Mouse (Mus musculus): ENCODE results near the gene Tmem160. TPM values are rescaled to one million over a fixed set of nuclear protein-coding genes. Genes with fewer than 3 reads are reported as not detected.

Gene Tmem160
- polyA plus RNA-seq, 1 experiment from 2014 or later, result 75.4 TPM

DNA sequence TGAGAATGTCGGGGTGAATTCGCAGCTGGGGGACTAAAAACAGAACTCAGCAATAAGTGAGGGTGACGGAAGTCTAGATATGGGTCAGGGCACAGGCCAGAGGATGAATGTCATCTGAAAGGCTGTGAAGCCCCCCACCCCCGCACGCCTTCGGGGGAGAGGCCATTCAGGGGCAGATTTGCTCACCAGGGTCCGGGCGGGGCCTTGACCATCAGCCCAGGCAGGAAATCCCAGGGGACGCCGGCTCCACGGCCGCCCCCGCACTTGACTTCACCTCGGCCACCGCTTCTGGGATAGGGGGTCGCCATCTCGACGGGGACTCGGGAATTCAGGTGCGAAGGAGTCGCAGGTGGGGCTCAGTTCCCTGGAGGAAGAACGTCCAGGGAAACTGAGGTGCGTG lies 22.7 kb downstream of the Tmem160 start:
- Histone ChIP-seq H3K4me1 (replicated peaks; ENCODE audit: control insufficient read depth, insufficient read depth, low read length) (peaks cover 15% of the 10 kb centered on the region), H3K27ac (no peak overlapping the region), H3K9me3 (ENCODE audit: control insufficient read depth, low read length) (no peaks in the 10 kb centered on the region), H3K4me3 (replicated peaks; ENCODE audit: low read length) (peak overlapping the region; percentile 31), H3K27me3 (ENCODE audit: control insufficient read depth, insufficient read depth, low read length) (peaks cover 66% of the 10 kb centered on the region), H3K4me2 (replicated peaks) (peak overlapping the region; percentile 52), H3K36me3 (replicated peaks; ENCODE audit: control insufficient read depth, insufficient read depth) (no peaks in the 10 kb centered on the region), H3K9ac (peak overlapping the region; percentile 34)
- ATAC-seq (ENCODE audit: low FRiP score), result no peak
- 3% methylated on average over 23 of the region's 23 CpGs for WGBS
- no peak for DNase-seq (ENCODE audit: low spot score)

DNA sequence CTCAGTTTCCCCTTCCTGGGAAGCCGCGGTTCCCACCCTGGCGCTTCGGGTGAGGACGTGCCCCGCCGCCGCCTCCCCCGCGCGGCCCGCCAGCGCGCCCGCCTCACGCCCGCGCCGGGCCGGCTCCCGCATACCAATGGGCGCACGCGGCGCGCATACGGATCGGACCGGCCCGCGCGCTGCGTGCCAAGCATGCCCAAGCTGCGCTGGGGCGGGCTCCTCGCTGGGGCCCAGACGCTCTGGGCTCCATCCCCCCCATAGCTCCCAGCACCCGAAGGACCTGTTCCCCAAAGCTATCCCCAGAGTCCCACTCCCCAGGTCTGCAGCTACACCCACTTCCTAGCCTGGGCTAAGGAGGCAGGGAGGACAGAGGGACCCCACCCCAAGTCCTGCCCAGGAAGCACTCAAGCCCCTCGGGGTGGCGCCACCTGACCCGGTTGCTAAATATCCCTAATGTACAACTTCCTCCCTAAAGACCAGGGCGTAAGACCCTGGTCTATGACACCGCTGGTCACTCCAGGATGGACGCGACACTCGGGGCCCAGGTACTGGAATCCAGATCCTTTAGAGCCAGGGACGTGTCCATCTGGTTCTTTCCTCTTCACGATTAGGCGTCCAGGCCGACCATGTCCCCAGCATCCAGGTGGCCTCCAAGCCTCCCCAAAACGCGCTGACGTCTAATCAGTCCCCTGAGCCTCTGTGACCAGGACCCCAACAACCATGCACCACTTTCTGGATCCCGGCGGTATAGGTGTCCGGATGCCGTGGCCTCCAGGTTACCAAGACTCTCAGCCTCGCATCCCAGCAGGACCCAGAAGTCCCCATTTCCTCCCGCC lies 23.4 kb downstream of the Tmem160 start:
- ATAC-seq (ENCODE audit: low FRiP score), result peak; percentile 19; the same call in 1 of the 2 replicates
- peak overlapping the region; percentile 44 for H3K9ac ChIP-seq
- H3K4me2 ChIP-seq (replicated peaks), result peak overlapping the region; percentile 52
- no peaks in the 10 kb centered on the region for H3K36me3 ChIP-seq (replicated peaks; ENCODE audit: control insufficient read depth, insufficient read depth)
- peaks cover 60% of the 10 kb centered on the region for H3K27me3 ChIP-seq (ENCODE audit: control insufficient read depth, insufficient read depth, low read length)
- H3K9me3 ChIP-seq (ENCODE audit: control insufficient read depth, low read length), result no peaks in the 10 kb centered on the region
- WGBS, result 2% methylated on average over 59 of the region's 59 CpGs
- H3K27ac ChIP-seq, result no peak overlapping the region
- peak overlapping the region; percentile 31 for H3K4me3 ChIP-seq (replicated peaks; ENCODE audit: low read length)
- DNase-seq (ENCODE audit: low spot score), result no peak
- H3K4me1 ChIP-seq (replicated peaks; ENCODE audit: control insufficient read depth, insufficient read depth, low read length), result peaks cover 15% of the 10 kb centered on the region

DNA sequence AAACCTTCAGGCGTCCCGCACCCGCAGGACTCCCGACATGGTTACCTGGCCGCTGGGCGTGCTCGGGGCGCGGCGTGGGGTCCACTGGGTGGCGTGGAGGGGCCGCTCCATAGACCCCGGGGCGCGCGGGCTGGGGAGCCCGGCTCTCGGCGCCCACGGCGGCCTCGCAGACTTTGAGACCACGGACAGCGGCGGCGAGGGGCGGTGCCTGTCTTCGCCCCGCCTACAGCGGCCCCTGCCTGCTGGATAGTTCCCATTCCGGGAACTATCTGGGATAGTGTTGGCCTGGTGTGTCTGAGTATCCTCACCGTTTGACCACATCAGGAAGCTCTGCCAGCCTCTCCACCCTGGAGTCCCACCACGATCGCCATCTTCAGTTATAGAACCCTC lies 24.0 kb downstream of the Tmem160 start:
- Histone ChIP-seq H3K9me3 (ENCODE audit: control insufficient read depth, low read length) (no peaks in the 10 kb centered on the region), H3K27me3 (ENCODE audit: control insufficient read depth, insufficient read depth, low read length) (peaks cover 59% of the 10 kb centered on the region), H3K4me1 (replicated peaks; ENCODE audit: control insufficient read depth, insufficient read depth, low read length) (peaks cover 15% of the 10 kb centered on the region), H3K4me2 (replicated peaks) (peak overlapping the region; percentile 52), H3K9ac (peak overlapping the region; percentile 44; the same call in 1 of the 2 replicates), H3K36me3 (replicated peaks; ENCODE audit: control insufficient read depth, insufficient read depth) (no peaks in the 10 kb centered on the region), H3K27ac (no peak overlapping the region), H3K4me3 (replicated peaks; ENCODE audit: low read length) (peak overlapping the region; percentile 31)
- WGBS, result 2% methylated on average over 33 of the region's 34 CpGs
- ATAC-seq (ENCODE audit: low FRiP score), result peak; percentile 24; the same call in 1 of the 2 replicates
- DNase-seq (ENCODE audit: low spot score), result no peak

DNA sequence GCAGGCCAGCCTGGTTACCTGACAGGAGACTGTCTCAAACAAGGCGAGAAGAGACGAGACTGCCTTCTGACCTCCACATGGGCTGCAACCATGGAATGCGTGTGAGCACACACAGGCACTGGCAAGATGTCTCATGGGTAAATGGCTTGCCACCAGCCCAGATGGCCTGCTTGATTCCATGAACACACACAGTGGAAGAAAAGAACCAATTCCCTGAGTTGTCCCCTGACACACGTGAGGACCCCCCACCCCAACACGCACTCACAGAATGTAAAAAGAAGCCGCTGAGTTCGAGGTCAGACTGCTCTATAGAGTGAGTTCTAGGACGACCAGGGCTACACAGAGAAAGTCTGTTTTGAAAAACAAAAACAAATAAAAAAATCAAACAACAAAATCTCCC lies 25.0 kb downstream of the Tmem160 start, which contains the start of gene Npas1:
TSS of gene Npas1 (minus strand) at position 101 of the 400 bp plus-strand sequence.
- Histone ChIP-seq H3K9me3 (ENCODE audit: control insufficient read depth, low read length) (no peaks in the 10 kb centered on the region), H3K27ac (no peak within 1 kb of the TSS), H3K4me1 (replicated peaks; ENCODE audit: control insufficient read depth, insufficient read depth, low read length) (peaks cover 8% of the 10 kb centered on the region; the same call in 1 of the 2 replicates), H3K36me3 (replicated peaks; ENCODE audit: control insufficient read depth, insufficient read depth) (no peaks in the 10 kb centered on the region), H3K27me3 (ENCODE audit: control insufficient read depth, insufficient read depth, low read length) (peaks cover 51% of the 10 kb centered on the region), H3K4me2 (replicated peaks) (peak within 1 kb of the TSS; percentile 52), H3K9ac (peak within 1 kb of the TSS; percentile 44; the same call in 1 of the 2 replicates), H3K4me3 (replicated peaks; ENCODE audit: low read length) (peak within 1 kb of the TSS; percentile 31)
- ATAC-seq (ENCODE audit: low FRiP score) (no peak), DNase-seq (ENCODE audit: low spot score) (no peak)
- 93% methylated on average over 8 of the region's 8 CpGs for WGBS

DNA sequence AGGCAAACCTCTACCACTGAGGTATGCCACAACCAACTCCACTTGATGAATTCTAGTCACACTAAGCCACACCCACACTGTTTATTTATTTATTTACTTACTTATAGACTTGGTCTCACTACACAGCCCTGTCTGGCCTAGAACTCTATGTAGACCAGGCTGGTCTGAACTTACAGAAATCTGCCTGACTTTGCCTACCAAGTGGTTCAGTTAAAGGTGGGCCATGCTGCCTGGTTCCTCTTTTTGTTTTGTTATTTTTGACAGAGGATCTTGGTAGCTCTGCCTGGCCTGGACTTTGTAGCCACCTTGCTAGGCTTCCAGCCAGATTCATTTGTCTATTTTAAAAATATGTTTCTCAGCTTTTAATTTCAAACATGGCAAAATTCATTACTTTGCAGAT lies 36.2 kb downstream of the Tmem160 start:
- no peak overlapping the region for H3K9ac ChIP-seq
- no peaks in the 10 kb centered on the region for H3K9me3 ChIP-seq (ENCODE audit: control insufficient read depth, low read length)
- no peak overlapping the region for H3K4me3 ChIP-seq (replicated peaks; ENCODE audit: low read length)

DNA sequence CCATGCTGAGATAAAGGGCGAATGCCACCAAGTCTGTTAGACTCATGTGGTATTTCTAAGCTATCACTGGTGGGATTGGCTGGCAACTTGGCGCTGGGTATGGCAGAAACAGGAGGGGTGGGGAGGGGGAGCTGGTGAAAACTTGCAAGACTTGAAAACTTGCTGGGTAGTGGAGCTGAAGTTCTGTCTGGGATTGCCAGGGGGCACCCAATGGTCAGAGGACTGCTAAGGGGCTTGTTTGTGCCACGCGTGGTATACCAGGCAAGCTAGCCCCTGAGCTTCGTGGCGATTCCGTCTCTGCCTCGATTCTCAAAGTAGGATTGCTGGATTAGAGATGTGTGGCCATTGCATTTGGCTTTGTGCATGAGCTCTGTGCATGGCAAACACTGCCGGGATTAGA lies 37.4 kb downstream of the Tmem160 start:
- Histone ChIP-seq H3K9ac (no peak overlapping the region), H3K4me1 (replicated peaks; ENCODE audit: control insufficient read depth, insufficient read depth, low read length) (no peaks in the 10 kb centered on the region), H3K27me3 (ENCODE audit: control insufficient read depth, insufficient read depth, low read length) (no peaks in the 10 kb centered on the region), H3K4me3 (replicated peaks; ENCODE audit: low read length) (no peak overlapping the region), H3K9me3 (ENCODE audit: control insufficient read depth, low read length) (no peaks in the 10 kb centered on the region), H3K27ac (no peak overlapping the region), H3K36me3 (replicated peaks; ENCODE audit: control insufficient read depth, insufficient read depth) (peaks cover 7% of the 10 kb centered on the region; the same call in 1 of the 2 replicates), H3K4me2 (replicated peaks) (no peak overlapping the region)
- DNase-seq (ENCODE audit: low spot score), result no peak
- ATAC-seq (ENCODE audit: low FRiP score), result no peak
- whole genome bisulfite sequencing, result 82% methylated on average over 9 of the region's 9 CpGs

More for the DNA sequence above, 36.2 kb downstream of the Tmem160 start:
- ATAC-seq (ENCODE audit: low FRiP score) (no peak), DNase-seq (ENCODE audit: low spot score) (no peak)
- Histone ChIP-seq H3K27ac (no peak overlapping the region), H3K4me2 (replicated peaks) (no peak overlapping the region), H3K36me3 (replicated peaks; ENCODE audit: control insufficient read depth, insufficient read depth) (peaks cover under 1% of the 10 kb centered on the region; the same call in 1 of the 2 replicates), H3K4me1 (replicated peaks; ENCODE audit: control insufficient read depth, insufficient read depth, low read length) (no peaks in the 10 kb centered on the region), H3K27me3 (ENCODE audit: control insufficient read depth, insufficient read depth, low read length) (no peaks in the 10 kb centered on the region)

DNA sequence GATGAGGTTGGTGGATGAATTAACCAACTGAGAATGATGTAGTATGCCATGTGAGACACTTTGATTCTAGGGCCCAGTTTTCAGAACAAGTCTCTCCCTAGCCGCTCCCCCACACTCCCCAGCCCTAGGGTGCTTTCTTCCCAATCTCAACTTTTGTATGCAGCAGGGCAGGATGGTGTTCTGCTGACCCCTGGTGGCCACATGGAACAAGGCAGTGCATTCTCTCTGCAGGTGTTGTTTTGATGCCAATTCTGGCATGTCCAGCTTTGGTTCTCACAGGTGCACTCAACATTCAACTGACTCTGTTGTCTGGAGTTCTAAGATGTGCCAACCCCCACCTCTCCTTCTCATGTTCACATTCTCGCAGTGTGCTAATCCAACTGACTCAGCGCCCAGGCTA lies 39.2 kb downstream of the Tmem160 start:
- Histone ChIP-seq H3K27ac (no peak overlapping the region), H3K9me3 (ENCODE audit: control insufficient read depth, low read length) (no peaks in the 10 kb centered on the region), H3K27me3 (ENCODE audit: control insufficient read depth, insufficient read depth, low read length) (no peaks in the 10 kb centered on the region), H3K4me2 (replicated peaks) (no peak overlapping the region), H3K4me3 (replicated peaks; ENCODE audit: low read length) (no peak overlapping the region), H3K36me3 (replicated peaks; ENCODE audit: control insufficient read depth, insufficient read depth) (peaks cover 25% of the 10 kb centered on the region), H3K9ac (no peak overlapping the region), H3K4me1 (replicated peaks; ENCODE audit: control insufficient read depth, insufficient read depth, low read length) (no peaks in the 10 kb centered on the region)
- WGBS, result 39% methylated on average over 3 of the region's 3 CpGs
- peak; percentile 71 for DNase-seq (ENCODE audit: low spot score)
- 0 out of 2 replicates have a peak, but pooled peaks have one; percentile 49 for ATAC-seq (ENCODE audit: low FRiP score)

DNA sequence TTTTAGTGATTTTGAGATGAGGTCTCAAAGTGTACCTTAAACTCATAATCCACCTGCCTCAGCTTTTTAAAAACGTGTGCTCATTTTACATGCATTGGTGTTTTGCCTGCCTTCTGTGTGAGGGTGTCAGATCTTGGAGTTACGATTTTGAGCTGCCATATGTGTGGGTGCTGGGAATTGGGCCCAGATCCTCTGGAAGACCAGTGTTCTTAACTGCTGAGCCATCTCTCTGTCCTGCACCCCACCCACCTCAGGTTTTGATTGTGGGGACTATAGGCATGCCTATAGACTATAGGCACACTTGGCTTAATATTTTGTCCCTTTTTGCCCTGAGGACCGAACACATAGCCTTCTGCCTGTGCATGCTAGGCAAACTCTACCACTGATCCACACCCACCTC lies 39.6 kb downstream of the Tmem160 start:
- Histone ChIP-seq H3K27me3 (ENCODE audit: control insufficient read depth, insufficient read depth, low read length) (no peaks in the 10 kb centered on the region), H3K36me3 (replicated peaks; ENCODE audit: control insufficient read depth, insufficient read depth) (peaks cover 30% of the 10 kb centered on the region), H3K4me2 (replicated peaks) (no peak overlapping the region), H3K27ac (no peak overlapping the region), H3K9me3 (ENCODE audit: control insufficient read depth, low read length) (no peaks in the 10 kb centered on the region), H3K4me3 (replicated peaks; ENCODE audit: low read length) (no peak overlapping the region), H3K9ac (no peak overlapping the region), H3K4me1 (replicated peaks; ENCODE audit: control insufficient read depth, insufficient read depth, low read length) (no peaks in the 10 kb centered on the region)
- DNase-seq (ENCODE audit: low spot score), result no peak
- WGBS, result 64% methylated on average over 3 of the region's 3 CpGs
- ATAC-seq (ENCODE audit: low FRiP score), result no peak

DNA sequence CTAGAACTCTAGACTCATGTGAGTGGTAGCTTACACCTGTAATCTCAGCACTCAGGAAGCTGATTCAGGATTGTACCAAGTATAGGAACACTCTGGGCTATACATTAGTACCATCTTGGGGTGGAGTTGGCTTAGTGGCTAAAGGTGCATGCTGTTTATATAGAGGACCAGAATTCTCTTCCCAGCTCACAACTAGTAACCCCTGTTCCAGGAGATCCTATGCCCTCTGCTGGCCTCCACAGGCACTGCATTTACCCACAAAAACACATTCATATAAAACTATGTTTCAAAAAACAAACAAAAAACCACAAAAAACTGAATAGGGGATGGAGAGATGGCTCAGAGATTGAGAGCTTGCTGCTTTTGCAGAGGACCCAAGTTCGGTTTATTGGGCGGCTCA lies 40.8 kb downstream of the Tmem160 start:
- Histone ChIP-seq H3K36me3 (replicated peaks; ENCODE audit: control insufficient read depth, insufficient read depth) (peaks cover 41% of the 10 kb centered on the region), H3K27me3 (ENCODE audit: control insufficient read depth, insufficient read depth, low read length) (no peaks in the 10 kb centered on the region), H3K4me3 (replicated peaks; ENCODE audit: low read length) (no peak overlapping the region), H3K9ac (no peak overlapping the region), H3K27ac (no peak overlapping the region), H3K4me2 (replicated peaks) (no peak overlapping the region), H3K4me1 (replicated peaks; ENCODE audit: control insufficient read depth, insufficient read depth, low read length) (no peaks in the 10 kb centered on the region), H3K9me3 (ENCODE audit: control insufficient read depth, low read length) (no peaks in the 10 kb centered on the region)
- DNase-seq (ENCODE audit: low spot score), result peak; percentile 63
- no peak for ATAC-seq (ENCODE audit: low FRiP score)
- 35% methylated on average over 2 of the region's 2 CpGs for WGBS
